Mouse (Mus musculus): Measurements from ENCODE around the gene BC028528.
"Not testable (repeated sequence)": the region's sequence is repeated elsewhere in the genome, so short reads cannot be mapped to it uniquely, and the experiment has no call there.

The BC028528 gene

DNA sequence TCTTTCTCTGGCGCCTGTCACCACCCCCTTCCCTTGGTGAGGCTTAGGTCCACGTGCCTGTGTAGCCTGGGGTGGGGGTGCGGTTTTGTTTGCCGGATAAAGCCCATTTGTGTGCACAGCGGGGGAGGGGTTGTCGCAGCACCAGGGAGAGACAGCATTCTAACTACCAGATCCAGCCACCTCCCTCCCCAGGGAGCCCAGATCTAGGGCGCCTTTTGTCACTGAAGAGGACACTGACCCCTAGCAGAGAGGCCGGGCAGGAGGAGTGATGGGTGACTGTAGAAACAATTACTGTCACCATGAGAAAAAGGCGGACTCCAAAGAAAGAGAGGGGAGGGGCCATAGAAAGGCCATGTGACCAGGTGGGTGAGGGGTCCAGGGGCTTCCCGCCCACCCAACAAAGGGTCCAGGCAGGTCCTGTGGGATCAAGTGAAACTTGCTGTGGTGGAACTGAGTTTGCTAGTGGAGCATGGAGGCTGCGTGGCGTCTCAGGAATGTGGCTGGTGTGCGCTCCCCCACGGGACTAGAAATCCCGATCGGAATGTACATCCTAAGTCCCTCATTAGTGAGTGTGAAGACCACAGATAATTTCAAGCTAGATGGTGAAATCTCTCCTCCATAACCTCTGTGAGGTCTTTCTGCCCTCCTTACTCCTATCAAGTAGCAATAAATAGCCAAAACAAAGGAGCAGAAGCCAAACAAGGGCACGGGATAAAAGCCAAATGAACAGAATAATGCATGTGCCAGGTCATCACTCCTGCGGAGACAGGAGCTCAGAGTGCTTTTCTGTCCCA, 13.5 kb upstream of the BC028528 start:
- DNase-seq (ENCODE audit: low spot score), result peak; percentile 77

DNA sequence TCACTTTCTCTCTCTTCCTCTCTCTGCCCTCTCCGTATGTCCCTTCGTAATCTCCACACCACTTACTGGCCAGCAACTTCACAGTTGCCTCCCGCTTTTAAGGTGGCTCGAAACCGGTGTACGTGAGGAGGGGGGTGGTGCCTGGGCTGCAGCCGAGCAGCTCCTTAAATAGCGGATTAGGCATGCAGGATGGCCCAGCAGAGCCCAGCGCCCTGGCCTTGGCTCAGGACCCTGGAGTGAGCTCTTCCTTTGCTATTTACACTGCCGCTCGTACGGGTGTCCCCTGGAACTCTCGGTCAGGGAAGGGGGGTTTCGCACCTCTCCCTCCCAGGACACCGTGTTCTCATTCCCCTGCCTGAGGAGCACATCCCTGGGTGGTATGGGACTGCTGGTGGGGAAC, 12.8 kb upstream of the BC028528 start, which contains the start of gene Car14:
Gene Car14 (minus strand): TSS at position 124 of the 400 bp plus-strand sequence.
- peak; percentile 46 for DNase-seq (ENCODE audit: low spot score)

DNA sequence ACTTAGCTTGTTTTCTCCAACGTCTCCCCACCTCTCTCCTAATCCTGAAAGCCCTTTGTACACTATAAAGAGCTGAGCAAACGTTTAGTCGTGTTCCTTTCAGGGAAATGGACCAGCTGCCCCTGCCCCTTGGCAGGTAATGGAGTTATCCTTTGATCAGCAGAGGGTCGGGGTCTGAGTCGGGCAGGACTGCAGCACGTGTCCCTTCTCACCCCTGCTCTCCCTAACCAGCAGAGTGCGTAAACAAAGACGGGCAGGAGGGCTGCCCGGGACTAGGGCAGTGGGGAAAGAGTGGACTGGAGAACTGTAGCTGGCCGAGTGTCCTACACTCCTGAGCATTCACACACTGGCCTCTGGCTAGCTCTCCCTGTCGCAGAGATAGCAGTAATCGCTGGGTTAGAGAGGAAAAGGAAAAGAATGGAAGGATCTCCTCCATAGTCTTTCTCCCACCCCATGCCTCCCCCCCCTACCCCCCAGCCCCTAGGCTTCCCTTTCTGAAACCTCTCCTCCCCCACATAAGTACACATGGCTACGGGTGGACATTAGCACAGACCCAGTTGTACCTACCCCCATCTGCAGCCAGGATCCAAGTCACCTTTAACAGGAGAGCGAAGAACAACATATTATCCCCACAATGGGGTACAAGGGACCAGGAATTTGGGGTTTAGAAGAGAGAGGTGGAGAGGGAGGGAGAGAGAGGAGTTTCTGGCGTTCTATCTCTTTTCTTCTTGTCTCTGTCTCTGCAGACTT, 12.1 kb upstream of the BC028528 start:
- peak; percentile 47 for DNase-seq (ENCODE audit: low spot score)

DNA sequence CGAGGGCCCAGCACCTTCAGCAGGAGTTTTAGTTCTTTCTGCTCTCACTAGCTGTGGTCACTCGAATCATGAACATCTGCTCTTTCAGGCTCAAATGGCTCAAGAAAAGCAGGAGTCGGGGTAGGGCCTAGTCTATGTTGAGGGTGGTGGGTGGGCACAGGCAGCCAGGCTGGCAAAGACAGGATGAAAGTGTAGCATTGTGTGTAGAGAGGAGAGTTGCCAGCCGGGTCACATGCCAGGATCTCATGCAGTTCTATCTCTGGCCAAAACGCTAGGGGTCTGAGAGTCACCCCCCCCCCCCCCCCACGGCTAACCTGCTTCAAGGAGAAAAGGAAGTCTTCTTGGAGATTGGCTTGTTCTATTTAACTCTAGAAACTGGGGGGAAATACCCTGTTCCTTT, 10.8 kb upstream of the BC028528 start:
- no peak for DNase-seq (ENCODE audit: low spot score)

DNA sequence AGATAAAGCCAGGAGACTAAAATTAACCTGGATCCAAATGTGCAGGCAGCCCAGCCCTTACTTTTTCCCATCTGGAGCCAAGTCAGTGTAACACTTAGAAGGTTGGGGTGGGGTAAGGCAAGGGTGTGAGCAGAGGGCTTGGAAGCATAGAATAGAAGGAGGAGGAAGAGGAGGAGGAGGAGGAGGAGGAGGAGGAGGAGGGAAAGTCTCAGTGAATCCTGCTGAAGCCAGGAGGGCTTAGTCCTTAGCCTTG, 10.5 kb upstream of the BC028528 start:
- no peak for DNase-seq (ENCODE audit: low spot score)

DNA sequence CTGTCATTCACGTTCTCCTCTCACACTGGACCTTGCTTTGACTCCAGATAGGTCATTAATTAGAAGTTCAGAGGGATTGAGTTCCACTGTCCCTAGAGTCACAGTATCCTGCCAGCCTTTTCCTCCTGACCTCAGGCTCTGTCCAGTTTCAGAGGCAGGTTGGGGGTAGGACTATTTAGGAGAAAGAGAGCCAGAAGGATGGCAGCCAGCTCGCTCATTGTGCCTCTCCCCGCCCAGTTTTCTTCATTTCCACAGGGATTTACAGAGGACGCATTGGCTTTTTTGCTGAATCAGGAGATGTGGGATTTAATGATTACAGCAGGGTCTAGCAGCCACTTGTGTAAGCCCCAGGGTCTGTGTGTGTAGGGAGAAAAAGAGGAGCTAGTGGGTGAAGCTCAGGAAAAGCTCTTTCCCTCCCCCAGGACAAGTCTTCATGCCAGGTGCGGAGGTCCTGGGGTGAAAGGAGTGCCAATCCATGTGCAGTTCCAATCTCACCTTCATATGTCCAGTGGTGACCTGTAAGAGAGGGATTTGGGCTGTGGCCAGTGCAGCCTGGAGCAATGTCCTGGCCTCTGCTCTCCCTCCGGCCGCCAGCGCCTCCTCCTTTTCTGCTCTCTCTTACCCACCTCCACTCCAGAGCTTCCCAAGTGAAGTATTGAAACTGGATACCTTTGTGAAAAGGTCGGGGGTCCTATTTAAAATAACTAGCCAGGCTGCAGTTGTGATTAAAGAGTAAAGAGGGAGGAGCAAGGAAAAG, 10.0 kb upstream of the BC028528 start:
- no peak for DNase-seq (ENCODE audit: low spot score)

DNA sequence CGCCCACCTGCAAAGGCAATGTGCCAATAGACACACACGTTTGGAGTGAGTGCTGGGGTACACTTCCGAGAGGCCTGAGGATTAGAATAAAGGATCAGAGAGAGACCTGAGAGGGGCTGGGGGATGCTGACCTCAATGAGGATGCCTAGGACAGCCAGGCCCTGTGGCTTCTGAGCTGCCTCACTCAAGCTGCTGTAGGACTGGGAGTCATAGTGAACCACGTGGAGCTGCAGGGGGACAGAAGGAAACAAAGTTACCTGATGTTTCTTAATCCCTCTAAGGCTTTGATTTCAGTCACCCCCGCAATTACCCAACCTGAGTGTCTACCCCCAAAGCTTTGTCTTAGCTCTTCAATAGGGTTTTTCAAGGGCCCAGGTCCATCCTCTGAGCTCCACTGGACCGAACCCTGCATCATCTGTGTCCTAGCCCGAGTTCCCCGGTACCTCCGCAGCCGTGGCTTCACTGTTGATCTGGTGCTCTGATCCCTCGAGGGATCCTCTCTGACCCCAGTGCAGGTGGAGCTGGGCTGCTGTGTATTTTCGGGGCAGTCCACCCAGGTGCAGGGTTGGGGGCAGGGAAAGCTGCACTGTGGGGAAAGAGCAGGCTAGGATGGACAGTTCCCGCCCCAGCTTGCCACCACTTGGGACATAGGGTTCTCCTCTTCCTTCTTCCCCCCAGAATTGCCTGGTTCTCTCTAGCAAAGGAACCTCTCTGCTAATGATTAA, 8.2 kb upstream of the BC028528 start:
- no peak for DNase-seq (ENCODE audit: low spot score)

DNA sequence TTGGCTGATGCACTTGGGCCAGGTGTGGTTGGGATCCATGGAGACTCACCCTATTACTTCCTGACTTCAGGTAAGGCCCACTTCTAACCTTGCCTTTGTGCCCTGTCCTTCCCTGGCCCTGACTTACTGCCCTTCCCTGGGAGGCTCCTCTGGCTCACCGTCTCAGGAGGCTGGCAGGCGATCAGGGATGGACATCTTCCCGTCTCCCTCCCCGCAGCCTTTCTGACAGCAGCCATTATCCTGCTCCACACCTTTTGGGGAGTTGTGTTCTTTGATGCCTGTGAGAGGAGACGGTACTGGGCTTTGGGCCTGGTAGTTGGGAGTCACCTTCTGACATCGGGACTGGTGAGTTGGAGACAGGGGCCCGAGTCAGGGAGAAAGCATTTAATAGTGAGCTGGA, 3.7 kb upstream of the BC028528 start:
- DNase-seq (ENCODE audit: low spot score), result not testable (repeated sequence)

DNA sequence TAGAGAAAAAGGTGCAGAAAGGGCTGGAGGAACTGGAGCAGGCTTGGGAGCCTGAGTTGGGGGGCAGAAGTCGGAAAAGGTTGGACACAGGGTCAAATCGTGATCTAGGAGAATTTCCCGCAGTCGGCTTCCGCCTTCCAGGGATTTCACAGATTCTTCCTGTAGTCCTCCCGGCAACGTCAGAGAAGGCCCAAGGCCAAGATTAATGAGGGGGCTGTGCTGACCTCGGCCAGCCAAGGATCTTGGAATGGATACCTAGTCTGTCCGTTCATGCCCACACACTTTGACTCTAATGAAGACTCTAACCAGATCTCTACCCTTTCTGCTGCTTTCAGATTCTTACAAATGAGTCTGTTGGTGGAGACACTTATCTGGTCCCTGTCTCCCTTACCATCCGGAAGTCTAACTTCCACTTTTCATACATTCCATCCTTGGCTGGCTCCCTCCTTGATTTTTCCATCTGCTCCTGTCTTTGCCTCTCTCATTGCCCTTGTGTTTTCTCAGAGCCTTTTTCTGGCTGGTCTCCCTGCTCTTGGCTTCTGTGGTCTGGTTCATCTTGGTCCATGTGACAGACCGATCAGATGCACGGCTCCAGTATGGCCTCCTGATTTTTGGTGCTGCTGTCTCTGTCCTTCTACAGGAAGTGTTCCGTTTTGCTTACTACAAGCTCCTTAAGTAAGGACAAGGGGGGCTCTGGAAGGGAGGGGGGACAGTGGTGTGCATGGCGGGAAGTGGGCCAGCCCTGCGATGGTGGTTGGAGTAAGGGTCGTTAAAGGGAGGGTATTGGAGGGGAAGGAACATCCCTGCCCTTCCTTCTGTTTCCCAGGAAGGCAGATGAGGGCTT, 2.7 kb upstream of the BC028528 start:
- no peak for DNase-seq (ENCODE audit: low spot score)

DNA sequence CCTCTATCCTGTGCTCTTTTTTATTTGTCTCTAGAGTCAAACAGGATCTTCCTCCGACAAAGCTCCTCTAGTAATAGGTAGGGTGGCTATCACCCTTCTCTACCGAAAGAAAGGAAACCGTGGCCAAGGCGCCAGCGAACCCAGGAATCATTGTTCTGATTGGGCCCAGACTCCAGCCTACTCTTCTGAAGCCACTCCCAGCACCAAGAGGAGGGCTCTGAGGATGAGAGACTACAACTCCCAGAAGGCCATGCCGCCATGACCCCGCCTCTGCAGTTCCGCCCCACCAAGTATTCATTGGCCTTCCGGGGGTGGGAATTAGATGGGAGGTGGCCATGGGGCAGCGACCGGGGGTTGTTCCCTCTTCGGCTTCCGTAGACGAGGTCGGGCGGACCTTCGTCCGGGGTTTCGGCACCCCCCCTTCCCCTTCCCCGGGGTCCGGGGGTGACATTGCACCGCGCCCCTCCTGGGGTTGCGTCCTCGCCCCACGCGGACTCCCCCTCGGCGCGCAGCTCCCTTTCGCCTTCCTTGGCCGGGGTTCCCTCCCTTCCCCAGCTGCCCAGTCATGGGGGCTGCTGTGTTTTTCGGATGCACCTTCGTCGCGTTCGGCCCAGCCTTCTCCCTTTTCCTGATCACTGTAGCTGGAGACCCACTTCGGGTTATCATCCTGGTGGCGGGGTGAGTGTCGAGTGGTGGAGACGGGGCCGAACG, 2.0 kb upstream of the BC028528 start, which contains the start of gene Aph1a:
Gene Aph1a (plus strand): TSS at position 364 of the 711 bp plus-strand sequence.
- DNase-seq (ENCODE audit: low spot score), result peak; percentile 97

DNA sequence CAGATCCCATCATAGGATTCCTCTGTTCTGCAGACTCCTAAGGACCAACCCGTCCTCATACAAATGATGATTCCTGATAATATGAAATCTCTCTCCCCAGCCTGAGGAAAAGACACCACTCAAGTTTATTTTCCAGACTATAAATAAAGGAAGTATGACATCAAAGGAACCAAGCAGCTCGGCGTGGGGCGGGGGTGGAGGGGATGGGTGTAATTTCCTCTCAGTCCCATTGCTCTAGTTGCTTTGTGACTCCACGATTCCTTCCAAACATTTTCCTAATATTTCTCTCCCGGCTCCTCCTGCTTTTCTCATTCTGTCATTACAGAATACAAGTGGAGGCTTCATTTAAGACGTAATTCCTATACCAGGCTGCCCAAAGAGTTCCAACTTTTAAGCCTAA, 1.3 kb upstream of the BC028528 start:
- DNase-seq (ENCODE audit: low spot score), result no peak

DNA sequence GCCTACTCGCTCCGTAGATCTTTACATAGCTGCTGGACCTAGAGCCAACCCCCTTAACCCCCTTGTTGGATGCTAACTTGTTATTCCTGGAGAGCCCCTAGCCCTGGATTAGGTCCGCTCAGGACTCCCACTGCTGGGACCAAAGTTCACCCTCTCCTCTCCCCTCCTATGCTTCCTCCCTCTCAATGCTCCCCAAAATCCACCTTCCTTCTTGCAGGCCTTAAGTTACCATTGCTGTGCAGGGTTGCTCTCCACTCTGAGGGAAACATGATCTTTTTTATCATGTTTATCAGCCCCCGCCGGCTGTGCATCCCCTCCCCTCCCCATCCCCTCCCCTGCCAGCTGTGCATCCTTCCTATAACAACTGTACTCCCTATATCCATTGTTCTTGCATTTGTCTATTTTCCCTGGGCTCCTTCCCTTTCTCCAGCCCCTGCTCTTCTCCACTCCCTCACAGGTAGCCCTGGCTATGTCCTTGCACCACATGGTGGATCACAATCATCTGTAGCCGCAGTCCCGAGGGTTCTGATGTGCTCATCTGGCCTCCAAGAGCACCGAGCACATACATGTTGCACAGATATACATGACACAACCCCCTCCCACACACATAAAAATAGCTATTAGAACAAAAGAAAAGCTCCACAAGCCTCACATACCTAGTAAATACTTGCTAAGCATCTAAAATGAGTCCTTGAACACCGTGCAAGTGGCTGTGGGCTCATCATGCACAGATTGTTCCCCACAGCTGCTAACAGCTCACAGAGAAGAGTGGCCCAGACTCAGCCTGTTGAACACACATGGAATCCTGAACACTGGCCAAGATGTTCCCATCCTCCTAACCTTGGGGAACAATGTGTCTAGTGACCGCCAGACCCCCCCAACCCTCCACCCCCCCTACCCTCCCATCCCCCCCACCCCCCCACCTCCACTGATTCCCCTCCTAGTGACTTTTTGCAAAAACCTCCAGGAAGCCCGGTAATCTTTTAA, 554 bp upstream of the BC028528 start:
- DNase-seq (ENCODE audit: low spot score), result no peak

DNA sequence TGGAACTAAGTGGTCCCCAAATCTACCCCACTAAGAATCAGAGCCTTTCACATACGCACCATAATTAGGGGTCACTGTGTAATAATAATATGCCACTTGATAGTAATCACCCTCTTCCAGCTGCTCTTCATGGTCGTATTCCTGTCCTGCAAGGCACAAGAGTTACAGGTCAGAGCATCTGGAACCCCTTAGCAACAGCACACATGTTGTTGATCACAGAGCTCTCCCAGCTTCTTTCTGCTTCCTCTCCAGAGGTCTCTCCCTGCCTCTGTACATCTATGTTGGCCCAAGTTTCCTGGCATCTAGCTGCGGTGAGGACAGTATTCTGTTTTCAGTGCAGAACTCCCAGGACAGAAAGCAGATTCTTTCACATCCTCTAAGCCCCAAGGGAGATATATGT, 2.1 kb downstream of the BC028528 start:
- no peak for DNase-seq (ENCODE audit: low spot score)

DNA sequence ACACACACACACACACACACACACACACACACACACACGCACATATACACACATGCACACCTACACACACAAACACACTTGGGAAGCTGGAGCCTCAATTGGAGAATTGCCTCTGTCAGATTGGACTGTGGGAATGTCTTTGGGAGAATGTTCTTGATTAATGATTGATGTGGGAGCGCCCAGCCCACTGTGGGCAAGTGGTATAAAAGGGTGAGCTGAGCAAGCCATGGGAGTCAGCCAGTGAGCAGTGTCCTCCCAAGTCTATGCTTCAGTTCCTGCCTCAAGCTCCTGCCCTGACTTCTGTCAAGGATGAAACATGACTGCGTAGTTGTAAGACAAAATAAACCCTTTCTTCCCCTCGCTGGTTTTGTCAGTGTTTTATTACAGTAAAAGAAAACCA, 4.2 kb downstream of the BC028528 start:
- no peak for DNase-seq (ENCODE audit: low spot score)

DNA sequence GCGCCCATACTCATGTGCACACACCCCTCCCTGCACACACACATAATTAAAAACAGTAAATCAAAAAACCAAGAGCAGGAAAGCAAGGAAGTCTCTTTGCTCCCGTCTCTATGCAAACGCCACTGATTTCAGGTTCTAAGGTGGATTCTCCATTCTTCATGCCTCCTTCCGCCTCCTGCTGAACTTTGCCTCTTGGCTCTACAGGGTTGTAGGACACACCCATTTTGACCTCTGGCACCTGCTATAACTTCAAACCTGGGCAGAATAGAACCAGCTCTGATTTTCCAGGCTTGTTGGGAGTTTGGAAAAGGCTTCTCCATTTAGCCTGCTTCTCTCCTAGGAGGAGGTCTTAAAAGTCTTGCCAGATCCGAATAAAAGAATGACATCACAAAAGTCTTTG, 7.4 kb downstream of the BC028528 start:
- no peak for DNase-seq (ENCODE audit: low spot score)

DNA sequence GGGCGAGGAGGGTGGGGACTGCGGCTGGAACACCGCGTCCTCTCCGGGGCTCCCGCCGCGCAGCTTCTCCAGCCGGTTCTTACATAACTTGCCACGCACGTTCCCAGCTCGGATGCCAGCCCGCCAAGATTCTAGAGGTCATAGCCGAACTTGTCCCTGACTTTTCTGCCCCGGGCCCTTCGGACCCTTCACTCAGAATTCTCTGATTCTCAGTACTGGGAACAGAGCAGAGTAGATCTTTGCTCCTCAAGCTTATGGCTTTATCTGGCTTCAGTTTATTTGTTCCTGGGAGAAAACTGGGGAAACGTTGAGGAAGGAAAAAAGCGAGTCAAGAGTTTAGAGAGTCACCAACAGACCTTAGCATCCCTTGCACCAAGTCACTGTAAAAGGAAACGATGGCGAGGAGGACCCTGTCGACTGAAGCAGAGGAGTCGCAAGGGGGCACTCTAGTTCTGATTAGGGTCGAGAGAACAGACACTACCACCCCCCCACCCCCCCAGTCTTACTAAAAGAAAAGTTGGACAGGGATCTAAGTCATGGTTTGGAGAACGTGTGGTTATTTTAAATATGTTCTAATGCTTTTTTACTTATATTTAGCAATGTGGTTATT, 8.9 kb downstream of the BC028528 start:
- peak; percentile 83 for DNase-seq (ENCODE audit: low spot score)

DNA sequence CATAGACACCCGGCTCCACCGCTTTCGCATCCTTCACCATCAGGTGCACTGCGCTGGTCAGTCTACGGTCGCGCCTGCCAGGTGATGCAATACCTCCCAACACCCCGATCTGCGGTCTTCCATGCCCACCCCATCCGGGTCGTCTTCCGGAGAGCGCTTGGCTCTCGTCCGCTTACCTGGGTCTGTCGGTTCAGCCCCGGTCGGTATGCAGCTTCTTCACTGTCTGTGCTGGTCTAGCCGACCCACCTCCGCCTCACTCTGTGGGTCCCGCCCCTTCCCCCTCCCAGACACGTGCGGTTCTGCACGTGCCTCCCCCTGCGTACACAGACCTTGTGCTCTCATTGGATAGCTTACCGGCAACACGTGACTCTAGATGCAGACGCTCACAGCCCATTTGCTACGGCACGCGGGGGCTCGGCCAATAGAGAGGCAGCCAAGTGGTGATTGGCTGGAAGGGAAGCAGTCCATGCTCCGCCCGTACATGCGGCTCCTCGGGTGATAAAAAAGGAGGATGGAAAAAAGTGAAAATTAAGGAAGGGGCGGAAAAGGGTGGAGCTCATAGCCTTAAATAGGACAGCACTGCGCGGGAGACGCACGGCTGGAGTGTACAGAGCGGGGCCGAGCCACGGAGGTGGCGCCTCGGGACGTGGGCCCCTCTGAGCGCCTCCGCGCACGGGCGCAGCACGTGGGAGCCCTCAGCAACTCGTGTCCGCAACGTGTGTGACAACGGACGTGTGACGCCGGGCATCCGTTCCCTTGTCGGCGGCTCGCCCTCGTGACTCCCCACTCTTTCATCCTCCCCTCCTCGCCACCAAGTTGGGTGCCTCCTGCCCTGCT, 9.6 kb downstream of the BC028528 start, which contains the start of gene Ciart:
Gene Ciart (minus strand): TSS at position 273 of the 837 bp plus-strand sequence.
- peak; percentile 96 for DNase-seq (ENCODE audit: low spot score)

DNA sequence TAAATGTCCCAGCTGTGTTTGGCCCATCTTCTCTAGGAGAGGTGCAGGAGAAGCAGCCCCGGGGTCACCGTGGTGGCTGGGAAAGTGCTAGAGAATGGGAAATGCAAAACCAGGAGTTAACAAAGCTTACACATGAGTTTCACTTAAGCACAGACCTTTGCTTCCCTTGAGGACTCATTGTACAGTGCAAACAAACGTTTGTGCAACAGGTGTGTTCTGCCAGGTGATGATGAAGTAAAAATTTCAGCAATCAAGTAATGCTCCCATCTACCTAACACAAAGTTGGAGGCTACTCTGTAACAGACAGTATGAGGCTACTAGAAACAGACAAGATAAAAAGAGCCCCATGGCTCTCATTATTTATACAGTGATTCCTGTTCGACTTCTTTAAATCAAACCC, 12.7 kb downstream of the BC028528 start:
- DNase-seq (ENCODE audit: low spot score), result no peak

Measured in retina, embryonic 14.5 days (tissue).